Mouse (Mus musculus) spleen, adult 2 months (tissue): ENCODE data around the gene Ptger1. TPM values are rescaled to one million over a fixed set of nuclear protein-coding genes. Genes with fewer than 3 reads are reported as not detected.

Experiments used
- DNase-seq, 2 experiments: peaks; one replicate each; pipeline versions ENCODE4 v3.0.0 to v3.0.0-alpha.2; 2012 to 2021; ENCODE audit warnings: low spot score in 2 of 2, low read depth in 1 of 2
- H3K27ac ChIP-seq: fragments of 200-500 bp; 2 replicates; pipeline ENCODE4 v1.5.1; 2012; ENCODE audit warnings: low read length, inconsistent platforms; ENCODE audit not compliant: insufficient read depth
- H3K27me3 ChIP-seq: fragments of 200-500 bp; 2 replicates; pipeline ENCODE4 v1.6.1; 2012; ENCODE audit warnings: mild to moderate bottlenecking, moderate library complexity, low read length, inconsistent platforms; ENCODE audit not compliant: control insufficient read depth, insufficient read depth
- H3K36me3 ChIP-seq: fragments of 200-500 bp; 2 replicates; pipeline ENCODE4 v1.6.1; 2012; ENCODE audit warnings: mild to moderate bottlenecking, low read length, inconsistent platforms; ENCODE audit not compliant: control insufficient read depth, insufficient read depth
- H3K4me1 ChIP-seq: fragments of 200-500 bp; 2 replicates; pipeline ENCODE4 v1.6.1; 2011; ENCODE audit warnings: inconsistent platforms; ENCODE audit not compliant: control insufficient read depth, insufficient read depth, insufficient read length
- H3K4me3 ChIP-seq: fragments of 200-500 bp; 2 replicates; pipeline ENCODE4 v1.5.1; 2011; ENCODE audit warnings: mild to moderate bottlenecking, inconsistent platforms; ENCODE audit not compliant: insufficient read depth, insufficient read length; ENCODE audit errors: extremely low read depth
- CTCF ChIP-seq: fragments of 200-500 bp; IDR thresholded peaks from 2 replicates; pipeline ENCODE4 v1.5.1; 2011; ENCODE audit warnings: mild to moderate bottlenecking, inconsistent platforms; ENCODE audit not compliant: insufficient read depth, insufficient read length, insufficient replicate concordance; ENCODE audit errors: extremely low read depth
- POLR2A ChIP-seq: fragments of 200-500 bp; IDR thresholded peaks from 2 replicates; pipeline ENCODE4 v1.6.1; 2011; ENCODE audit warnings: low read depth, low read length, inconsistent platforms
- WGBS: fragments of 180-500 bp; shearing (Covaris S2); methylation state at CpG from one replicate; pipeline ENCODE4 v1.1.7; 2018; 5-methylcytosine and 5-hydroxymethylcytosine counted together
- polyA plus RNA-seq: library from polyadenylated mRNA; depleted of rRNA; stranded (reverse); fragments of >200 nt; gene quantifications from 2 replicates; pipeline ENCODE4 v1.2.3, GENCODE M21; 2012

The Ptger1 gene
- polyA plus RNA-seq, 1 experiment, result 2.3 TPM

GRCm38 (mm10) chr8:83700423-83701085, 34.1 kb downstream of the Ptger1 start:
- Histone ChIP-seq H3K27me3 (no peaks in the 10 kb centered on the region), H3K27ac (peak overlapping the region; percentile 19; the same call in 1 of the 2 replicates), H3K4me3 (no peak overlapping the region), H3K4me1 (peaks cover 10% of the 10 kb centered on the region; the same call in 1 of the 2 replicates), H3K36me3 (no peaks in the 10 kb centered on the region)
- no peak for DNase-seq
- TF ChIP-seq CTCF (no peak), POLR2A (no peak)
- WGBS, result 69% methylated on average over 9 of the region's 9 CpGs

GRCm38 (mm10) chr8:83703426-83703825, 36.9 kb downstream of the Ptger1 start:
- Histone ChIP-seq H3K4me1 (no peaks in the 10 kb centered on the region), H3K4me3 (no peak overlapping the region), H3K36me3 (no peaks in the 10 kb centered on the region), H3K27ac (no peak overlapping the region), H3K27me3 (no peaks in the 10 kb centered on the region)
- TF ChIP-seq POLR2A (no peak), CTCF (no peak)
- no peak for DNase-seq
- 91% methylated on average over 4 of the region's 4 CpGs for WGBS

- no peak for TF ChIP-seq CTCF
- no peak for TF ChIP-seq POLR2A
- no peaks in the 10 kb centered on the region for H3K27me3 ChIP-seq
- 71% methylated on average over 5 of the region's 5 CpGs for WGBS
- H3K27ac ChIP-seq, result no peak overlapping the region
- DNase-seq, result no peak
- no peak overlapping the region for H3K4me3 ChIP-seq
- no peaks in the 10 kb centered on the region for H3K4me1 ChIP-seq
- H3K36me3 ChIP-seq, result no peaks in the 10 kb centered on the region
Observed at GRCm38 (mm10) chr8:83706411-83706810, 39.9 kb downstream of the Ptger1 start.

DNA sequence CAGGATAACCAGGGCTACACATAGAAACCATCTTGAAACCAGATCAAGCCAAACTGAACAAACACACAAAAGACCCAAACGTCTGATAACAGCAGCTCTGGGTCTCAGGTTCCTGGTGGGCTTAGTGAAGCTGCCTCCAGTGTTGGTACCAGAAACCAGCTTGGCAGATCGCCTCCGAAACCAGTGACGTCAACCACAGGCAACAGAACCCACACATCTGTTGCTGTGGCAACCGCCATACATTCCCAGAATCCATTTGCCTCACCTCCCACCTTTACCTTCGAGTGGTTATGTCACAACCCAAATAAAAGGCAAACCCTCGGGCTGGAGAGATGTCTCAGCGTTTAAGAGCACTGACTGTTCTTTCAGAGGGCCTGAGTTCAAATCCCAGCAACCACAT, 41.1 kb downstream of the Ptger1 start:
- Histone ChIP-seq H3K36me3 (no peaks in the 10 kb centered on the region), H3K4me1 (no peaks in the 10 kb centered on the region), H3K27me3 (no peaks in the 10 kb centered on the region), H3K4me3 (no peak overlapping the region), H3K27ac (no peak overlapping the region)
- TF ChIP-seq POLR2A, result no peak
- 85% methylated on average over 8 of the region's 8 CpGs for WGBS
- DNase-seq, result no peak

DNA sequence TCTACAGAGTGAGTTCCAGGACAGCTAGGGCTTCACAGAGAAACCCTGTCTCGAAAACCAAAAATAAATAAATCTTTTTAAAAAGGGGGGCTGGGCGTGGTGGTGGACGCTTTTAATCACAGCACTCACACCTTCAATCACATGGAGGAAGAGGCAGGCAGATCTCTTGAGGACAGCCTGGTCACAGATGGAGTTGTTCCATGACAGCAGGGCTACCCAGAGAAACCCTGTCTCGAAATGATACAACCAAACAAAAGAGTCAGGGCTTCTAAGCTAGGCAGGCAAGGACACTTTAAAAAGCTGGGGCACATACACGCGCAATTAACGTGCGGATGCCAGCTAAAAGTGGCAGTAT, 48.2 kb downstream of the Ptger1 start:
- Histone ChIP-seq H3K4me3 (peak overlapping the region; percentile 7; the same call in 1 of the 2 replicates), H3K27me3 (no peaks in the 10 kb centered on the region), H3K27ac (no peak overlapping the region), H3K36me3 (peaks cover 3% of the 10 kb centered on the region; the same call in 1 of the 2 replicates), H3K4me1 (no peaks in the 10 kb centered on the region; the same call in 1 of the 2 replicates)
- WGBS, result 14% methylated on average over 8 of the region's 8 CpGs
- no peak for DNase-seq
- TF ChIP-seq CTCF (no peak), POLR2A (no peak)

DNA sequence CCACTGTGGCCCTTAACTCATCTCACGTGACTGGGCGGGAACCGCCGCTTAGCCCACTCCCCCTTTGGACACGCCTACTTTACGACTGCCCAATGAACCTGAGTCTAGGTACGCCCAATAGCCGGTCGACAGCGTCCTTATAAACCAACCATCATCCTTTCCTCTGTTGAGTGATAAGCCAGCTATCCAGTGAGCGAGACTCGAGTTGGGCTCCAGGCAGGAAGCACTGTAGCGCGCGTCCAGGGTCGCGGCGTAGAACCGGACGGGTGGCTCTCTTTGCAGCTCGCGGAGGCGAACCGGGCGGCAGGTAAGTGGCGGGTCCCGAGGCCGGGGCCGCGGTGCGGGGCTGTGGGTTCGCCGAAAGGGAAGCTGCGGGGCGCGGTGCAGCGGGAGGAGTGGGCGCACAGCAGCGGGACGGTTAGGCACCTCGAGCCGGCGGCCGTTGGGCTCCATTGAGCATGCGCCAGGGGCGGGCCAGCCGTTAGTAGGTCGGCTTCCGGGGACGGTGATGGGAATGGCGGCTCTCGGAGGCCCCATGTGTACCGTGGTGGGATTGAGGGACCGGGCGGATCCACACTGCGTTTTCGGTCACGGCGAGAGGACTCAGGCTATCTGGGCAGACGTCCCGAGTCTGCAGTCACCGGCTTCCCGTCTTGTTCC, 48.7 kb downstream of the Ptger1 start, which contains the start of gene Ddx39:
Gene Ddx39 (plus strand): TSS at position 147 of the 660 bp plus-strand sequence.
- under 1% methylated on average over 63 of the region's 63 CpGs for WGBS
- peak within 1 kb of the TSS; percentile 79 for H3K4me3 ChIP-seq
- H3K27ac ChIP-seq, result peak within 1 kb of the TSS; percentile 93
- TF ChIP-seq POLR2A, result peak; percentile 49; the same call in 1 of the 2 replicates
- 0 out of 2 replicates have a peak, but pooled peaks have one; percentile 0 for TF ChIP-seq CTCF
- no peaks in the 10 kb centered on the region; the same call in 1 of the 2 replicates for H3K4me1 ChIP-seq
- peaks cover 4% of the 10 kb centered on the region; the same call in 1 of the 2 replicates for H3K36me3 ChIP-seq
- H3K27me3 ChIP-seq, result no peaks in the 10 kb centered on the region
- peak; percentile 94 to 98 for DNase-seq

GRCm38 (mm10) chr8:83715771-83716170, 49.3 kb downstream of the Ptger1 start:
- Histone ChIP-seq H3K27me3 (no peaks in the 10 kb centered on the region), H3K36me3 (peaks cover 9% of the 10 kb centered on the region), H3K27ac (peak overlapping the region; percentile 93), H3K4me1 (no peaks in the 10 kb centered on the region; the same call in 1 of the 2 replicates), H3K4me3 (peak overlapping the region; percentile 79)
- no peak for TF ChIP-seq CTCF
- no peak for TF ChIP-seq POLR2A
- WGBS, result under 1% methylated on average over 17 of the region's 17 CpGs
- DNase-seq, result no peak
